Mouse (Mus musculus): ENCODE results near the gene Ldb3.

Gene Ldb3

GRCm38 (mm10) chr14:34505309-34505708 is 83.2 kb downstream of the Ldb3 start:
- DNase-seq = peak; percentile 77

- DNase-seq = peak; percentile 88
Measured at GRCm38 (mm10) chr14:34504377-34504776, 84.1 kb downstream of the Ldb3 start.

GRCm38 (mm10) chr14:34503759-34504158 is 84.7 kb downstream of the Ldb3 start:
- DNase-seq = peak; percentile 33

- DNase-seq = no peak
Measured at GRCm38 (mm10) chr14:34503325-34503647, 85.2 kb downstream of the Ldb3 start, which contains the start of gene Bmpr1a. TSS of gene Bmpr1a (minus strand) at chr14:34503341.

- DNase-seq = peak; percentile 99
Measured at GRCm38 (mm10) chr14:34502475-34503324, 85.8 kb downstream of the Ldb3 start.

GRCm38 (mm10) chr14:34501804-34502474 is 86.5 kb downstream of the Ldb3 start:
- no peak for DNase-seq

GRCm38 (mm10) chr14:34501447-34501803 is 87.1 kb downstream of the Ldb3 start:
- DNase-seq = no peak

GRCm38 (mm10) chr14:34500309-34500708 is 88.2 kb downstream of the Ldb3 start:
- DNase-seq = peak; percentile 58

- DNase-seq = no peak
Measured at GRCm38 (mm10) chr14:34499664-34500063, 88.8 kb downstream of the Ldb3 start.

- no peak for DNase-seq
Measured at GRCm38 (mm10) chr14:34497346-34497745, 91.1 kb downstream of the Ldb3 start.

- DNase-seq = peak; percentile 22
Measured at GRCm38 (mm10) chr14:34493682-34494081, 94.8 kb downstream of the Ldb3 start.

- peak; percentile 8 for DNase-seq
Measured at GRCm38 (mm10) chr14:34492688-34493087, 95.8 kb downstream of the Ldb3 start.

- DNase-seq = no peak
Measured at GRCm38 (mm10) chr14:34490965-34491364, 97.5 kb downstream of the Ldb3 start.

GRCm38 (mm10) chr14:34489928-34490327 is 98.6 kb downstream of the Ldb3 start:
- DNase-seq = peak; percentile 93

GRCm38 (mm10) chr14:34486169-34486568 is 102.3 kb downstream of the Ldb3 start:
- DNase-seq = peak; percentile 68

- no peak for DNase-seq
Measured at GRCm38 (mm10) chr14:34483469-34484341, 104.8 kb downstream of the Ldb3 start.
